Mouse (Mus musculus): ENCODE results near the gene Mrnip. TPM values are rescaled to one million over a fixed set of nuclear protein-coding genes. Genes with fewer than 3 reads are reported as not detected.

Gene Mrnip
- polyA plus RNA-seq, 1 experiment from 2014 or later, result 7.0 TPM

DNA sequence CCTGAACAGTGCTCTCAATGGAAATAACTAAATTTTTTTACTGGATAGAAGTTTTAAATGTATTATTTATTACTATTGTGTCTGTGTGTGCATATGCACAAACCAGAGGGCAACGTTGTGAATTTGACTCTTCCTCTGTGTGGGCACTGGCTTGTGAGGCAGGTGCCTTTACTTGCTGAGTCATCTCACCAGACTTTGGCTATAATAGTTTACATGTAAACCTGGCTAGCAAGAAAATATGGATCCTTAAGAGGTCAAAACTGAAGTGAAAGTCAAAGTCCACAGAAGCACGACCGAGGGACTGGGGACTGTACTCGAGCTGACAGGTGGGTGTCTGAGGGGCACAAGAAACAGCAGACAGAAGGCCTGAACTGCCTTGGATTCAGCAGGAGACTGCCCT lies 8.5 kb downstream of the Mrnip start:
- H3K4me3 ChIP-seq (ENCODE audit: low read depth, low read length), result no peak overlapping the region
- 58% methylated on average over 4 of the region's 4 CpGs for WGBS
- H3K4me1 ChIP-seq (replicated peaks; ENCODE audit: control insufficient read depth, insufficient read depth, low read length), result no peaks in the 10 kb centered on the region
- H3K27ac ChIP-seq (ENCODE audit: low read depth, low read length), result no peak overlapping the region
- no peak overlapping the region for H3K9ac ChIP-seq (ENCODE audit: low read depth, low read length)
- H3K4me2 ChIP-seq (replicated peaks; ENCODE audit: low read depth), result no peak overlapping the region
- no peak; the same call in 1 of the 2 replicates for ATAC-seq
- H3K27me3 ChIP-seq (replicated peaks; ENCODE audit: control insufficient read depth, insufficient read depth, low read length), result no peaks in the 10 kb centered on the region
- TF ChIP-seq CTCF (IDR thresholded peaks at IDR 0.05; ENCODE audit: low read depth), result no peak
- H3K9me3 ChIP-seq (ENCODE audit: control insufficient read depth), result no peaks in the 10 kb centered on the region
- no peaks in the 10 kb centered on the region for H3K36me3 ChIP-seq (ENCODE audit: control insufficient read depth, insufficient read depth)

DNA sequence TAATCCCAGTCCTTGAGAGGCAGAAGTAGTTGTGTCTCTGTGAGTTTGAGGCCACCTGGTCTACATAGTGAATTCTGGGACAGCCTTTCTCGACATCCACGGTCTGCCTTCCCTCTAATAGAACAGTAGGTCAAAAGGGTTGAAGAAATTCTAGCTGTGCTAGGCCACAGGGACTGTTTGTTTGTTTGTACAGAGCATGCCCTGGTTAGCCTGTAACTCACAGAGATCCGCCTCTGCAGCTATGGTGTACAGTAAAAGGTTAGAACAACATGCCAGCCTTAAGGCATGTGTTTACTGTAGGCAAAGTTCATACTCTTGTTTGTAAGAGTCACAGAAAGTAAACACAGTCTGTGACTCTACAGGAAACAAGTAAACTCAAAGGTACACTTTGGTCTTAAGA lies 10.5 kb downstream of the Mrnip start:
- no peak for ATAC-seq
- Histone ChIP-seq H3K9me3 (ENCODE audit: control insufficient read depth) (no peaks in the 10 kb centered on the region), H3K4me1 (replicated peaks; ENCODE audit: control insufficient read depth, insufficient read depth, low read length) (no peaks in the 10 kb centered on the region), H3K9ac (ENCODE audit: low read depth, low read length) (no peak overlapping the region), H3K4me3 (ENCODE audit: low read depth, low read length) (no peak overlapping the region), H3K4me2 (replicated peaks; ENCODE audit: low read depth) (no peak overlapping the region), H3K36me3 (ENCODE audit: control insufficient read depth, insufficient read depth) (no peaks in the 10 kb centered on the region), H3K27me3 (replicated peaks; ENCODE audit: control insufficient read depth, insufficient read depth, low read length) (no peaks in the 10 kb centered on the region), H3K27ac (ENCODE audit: low read depth, low read length) (no peak overlapping the region)
- WGBS, result 82% methylated on average over 3 of the region's 3 CpGs
- no peak for TF ChIP-seq CTCF (IDR thresholded peaks at IDR 0.05; ENCODE audit: low read depth)

DNA sequence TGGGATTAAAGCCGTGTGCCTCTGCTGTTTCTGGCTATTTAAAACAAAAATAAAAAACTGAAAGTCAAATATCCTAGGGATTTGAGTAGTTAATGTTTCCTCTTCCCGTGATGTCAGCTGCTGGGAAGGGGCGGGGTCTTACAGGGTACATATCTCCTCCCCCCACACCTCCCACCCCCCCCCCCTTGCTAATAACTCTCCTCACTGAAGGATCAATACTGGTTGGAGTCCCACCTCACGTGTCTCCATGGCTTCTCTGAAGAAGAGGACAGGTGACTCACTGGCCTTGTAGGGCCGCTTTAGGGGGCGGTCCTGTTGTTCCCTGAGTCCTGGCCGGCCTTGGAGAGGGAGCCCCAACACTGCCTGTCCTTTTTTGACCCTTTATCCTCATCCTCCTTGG lies 14.4 kb downstream of the Mrnip start:
- 54% methylated on average over 7 of the region's 7 CpGs for WGBS
- no peaks in the 10 kb centered on the region for H3K9me3 ChIP-seq (ENCODE audit: control insufficient read depth)
- no peaks in the 10 kb centered on the region for H3K27me3 ChIP-seq (replicated peaks; ENCODE audit: control insufficient read depth, insufficient read depth, low read length)
- H3K4me1 ChIP-seq (replicated peaks; ENCODE audit: control insufficient read depth, insufficient read depth, low read length), result no peaks in the 10 kb centered on the region
- H3K36me3 ChIP-seq (ENCODE audit: control insufficient read depth, insufficient read depth), result no peaks in the 10 kb centered on the region
- H3K4me3 ChIP-seq (ENCODE audit: low read depth, low read length), result no peak overlapping the region
- TF ChIP-seq CTCF (IDR thresholded peaks at IDR 0.05; ENCODE audit: low read depth), result no peak
- ATAC-seq, result no peak
- H3K27ac ChIP-seq (ENCODE audit: low read depth, low read length), result no peak overlapping the region
- no peak overlapping the region for H3K4me2 ChIP-seq (replicated peaks; ENCODE audit: low read depth)
- no peak overlapping the region for H3K9ac ChIP-seq (ENCODE audit: low read depth, low read length)

DNA sequence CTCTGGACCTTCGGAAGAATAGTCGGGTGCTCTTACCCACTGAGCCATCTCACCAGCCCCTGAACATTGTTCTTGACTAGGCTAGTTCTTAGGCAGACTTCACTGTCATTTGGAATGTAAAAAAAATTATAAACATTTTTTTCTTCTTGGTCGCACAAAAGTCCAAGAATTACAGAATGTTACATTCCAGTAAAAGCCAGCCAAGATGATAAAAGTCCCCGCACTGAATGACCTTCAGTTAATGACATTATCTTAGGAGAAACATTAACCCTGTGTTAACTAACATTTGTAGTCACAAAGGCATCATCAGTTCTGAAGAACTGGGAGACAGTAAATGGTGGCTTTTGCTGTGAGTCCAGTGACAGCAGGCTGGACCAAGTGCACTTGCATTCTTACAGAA lies 16.1 kb downstream of the Mrnip start:
- Histone ChIP-seq H3K4me1 (replicated peaks; ENCODE audit: control insufficient read depth, insufficient read depth, low read length) (no peaks in the 10 kb centered on the region), H3K9me3 (ENCODE audit: control insufficient read depth) (no peaks in the 10 kb centered on the region), H3K4me3 (ENCODE audit: low read depth, low read length) (no peak overlapping the region), H3K27ac (ENCODE audit: low read depth, low read length) (no peak overlapping the region), H3K27me3 (replicated peaks; ENCODE audit: control insufficient read depth, insufficient read depth, low read length) (no peaks in the 10 kb centered on the region), H3K4me2 (replicated peaks; ENCODE audit: low read depth) (no peak overlapping the region), H3K36me3 (ENCODE audit: control insufficient read depth, insufficient read depth) (no peaks in the 10 kb centered on the region), H3K9ac (ENCODE audit: low read depth, low read length) (no peak overlapping the region)
- 56% methylated on average over 4 of the region's 4 CpGs for WGBS
- no peak for TF ChIP-seq CTCF (IDR thresholded peaks at IDR 0.05; ENCODE audit: low read depth)
- no peak for ATAC-seq

DNA sequence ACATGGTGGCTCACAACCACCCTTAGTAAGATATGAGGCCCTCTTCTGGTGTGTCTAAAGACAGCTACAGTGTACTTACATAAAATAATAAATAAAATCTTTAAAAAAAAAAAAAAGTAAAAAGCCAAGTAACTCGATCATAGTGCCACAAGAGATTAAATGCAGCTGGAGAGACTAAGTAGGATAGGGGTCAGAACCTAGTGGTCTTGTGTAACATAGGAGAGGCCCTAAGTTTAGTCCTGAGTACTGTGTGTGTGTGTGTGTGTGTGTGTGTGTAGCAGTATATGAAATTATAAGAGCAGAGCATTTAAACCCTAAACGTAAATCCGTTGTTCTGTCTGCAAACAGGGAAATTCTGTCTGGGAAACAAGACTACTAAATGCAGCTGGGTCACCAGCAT lies 18.0 kb downstream of the Mrnip start:
- Histone ChIP-seq H3K9me3 (ENCODE audit: control insufficient read depth) (no peaks in the 10 kb centered on the region), H3K4me3 (ENCODE audit: low read depth, low read length) (no peak overlapping the region), H3K27me3 (replicated peaks; ENCODE audit: control insufficient read depth, insufficient read depth, low read length) (no peaks in the 10 kb centered on the region), H3K27ac (ENCODE audit: low read depth, low read length) (no peak overlapping the region), H3K4me1 (replicated peaks; ENCODE audit: control insufficient read depth, insufficient read depth, low read length) (no peaks in the 10 kb centered on the region), H3K9ac (ENCODE audit: low read depth, low read length) (no peak overlapping the region), H3K4me2 (replicated peaks; ENCODE audit: low read depth) (no peak overlapping the region), H3K36me3 (ENCODE audit: control insufficient read depth, insufficient read depth) (no peaks in the 10 kb centered on the region)
- ATAC-seq, result no peak
- no peak for TF ChIP-seq CTCF (IDR thresholded peaks at IDR 0.05; ENCODE audit: low read depth)
- WGBS, result 76% methylated on average over 3 of the region's 3 CpGs

DNA sequence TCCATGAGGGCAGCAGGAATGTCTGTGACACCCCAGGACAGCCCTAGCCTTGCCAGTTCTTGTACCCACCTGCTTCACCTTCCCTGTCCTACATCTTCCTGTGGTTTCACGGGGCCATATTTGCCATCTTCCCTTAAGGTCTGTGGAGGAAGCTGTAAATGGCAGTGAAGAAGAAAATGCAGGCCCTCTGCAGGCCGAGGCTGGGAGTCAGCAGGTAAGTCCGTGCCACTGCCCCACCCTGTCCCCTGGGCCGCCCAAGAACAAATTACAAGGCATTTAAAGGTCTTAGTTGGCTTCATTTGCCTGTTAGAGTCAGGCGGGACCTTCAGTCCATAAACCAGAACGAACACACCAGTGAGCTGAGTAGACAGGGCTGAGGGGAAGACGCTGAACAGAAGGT lies 19.8 kb downstream of the Mrnip start:
- H3K36me3 ChIP-seq (ENCODE audit: control insufficient read depth, insufficient read depth), result peaks cover 11% of the 10 kb centered on the region
- H3K27ac ChIP-seq (ENCODE audit: low read depth, low read length), result peak overlapping the region; percentile 78
- peak; percentile 36; the same call in 1 of the 2 replicates for ATAC-seq
- 50% methylated on average over 7 of the region's 7 CpGs for WGBS
- H3K4me2 ChIP-seq (replicated peaks; ENCODE audit: low read depth), result no peak overlapping the region
- H3K4me1 ChIP-seq (replicated peaks; ENCODE audit: control insufficient read depth, insufficient read depth, low read length), result no peaks in the 10 kb centered on the region
- H3K4me3 ChIP-seq (ENCODE audit: low read depth, low read length), result no peak overlapping the region
- no peaks in the 10 kb centered on the region for H3K9me3 ChIP-seq (ENCODE audit: control insufficient read depth)
- no peaks in the 10 kb centered on the region for H3K27me3 ChIP-seq (replicated peaks; ENCODE audit: control insufficient read depth, insufficient read depth, low read length)
- no peak overlapping the region for H3K9ac ChIP-seq (ENCODE audit: low read depth, low read length)
- peak; percentile 51 for TF ChIP-seq CTCF (IDR thresholded peaks at IDR 0.05; ENCODE audit: low read depth)

DNA sequence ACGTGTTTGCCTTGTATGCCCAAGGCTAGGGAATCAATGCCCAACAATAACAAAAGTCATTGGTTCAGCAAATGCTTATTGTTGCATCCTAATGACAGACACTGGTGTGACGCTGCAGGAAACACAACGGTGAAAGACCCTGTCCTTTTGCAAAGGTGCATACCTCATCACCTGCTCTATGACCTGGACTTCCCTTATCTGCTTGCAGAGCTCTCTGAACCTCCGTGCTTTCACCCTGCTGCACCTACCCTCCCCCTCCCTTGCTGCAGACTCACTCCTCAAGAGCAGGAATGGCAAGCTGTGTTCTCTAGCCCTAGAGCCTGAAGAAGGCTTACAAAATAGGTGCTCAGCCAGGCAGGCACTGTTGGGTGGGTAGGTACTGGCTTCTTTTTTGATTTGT lies 20.5 kb downstream of the Mrnip start:
- WGBS, result 47% methylated on average over 4 of the region's 4 CpGs
- H3K9ac ChIP-seq (ENCODE audit: low read depth, low read length), result no peak overlapping the region
- H3K4me1 ChIP-seq (replicated peaks; ENCODE audit: control insufficient read depth, insufficient read depth, low read length), result no peaks in the 10 kb centered on the region
- peaks cover 18% of the 10 kb centered on the region for H3K36me3 ChIP-seq (ENCODE audit: control insufficient read depth, insufficient read depth)
- ATAC-seq, result peak; percentile 64
- no peak for TF ChIP-seq CTCF (IDR thresholded peaks at IDR 0.05; ENCODE audit: low read depth)
- H3K9me3 ChIP-seq (ENCODE audit: control insufficient read depth), result no peaks in the 10 kb centered on the region
- H3K27ac ChIP-seq (ENCODE audit: low read depth, low read length), result peak overlapping the region; percentile 78
- no peak overlapping the region for H3K4me3 ChIP-seq (ENCODE audit: low read depth, low read length)
- no peak overlapping the region for H3K4me2 ChIP-seq (replicated peaks; ENCODE audit: low read depth)
- no peaks in the 10 kb centered on the region for H3K27me3 ChIP-seq (replicated peaks; ENCODE audit: control insufficient read depth, insufficient read depth, low read length)
